Mouse (Mus musculus) colon, adult 2 months (tissue): ENCODE measurements around the gene Gm28372. TPM values are rescaled to one million over a fixed set of nuclear protein-coding genes. Genes with fewer than 3 reads are reported as not detected.

Experiments
- polyA plus RNA-seq: library from polyadenylated mRNA; depleted of rRNA; stranded (reverse); fragments of >200 nt; gene quantifications from 2 replicates; pipeline ENCODE4 v1.2.3, GENCODE M21; 2012; rRNA removed

Gene Gm28372
- not detected in 2 replicates for polyA plus RNA-seq

GRCm38 (mm10) chr2:130404939-130405338 lies at the start of gene Gm28372, which contains the start of gene 1700020A23Rik:
Gene Gm28372, plus strand, starts transcription at chr2:130405239.
Gene 1700020A23Rik, plus strand, starts transcription at chr2:130405259.

GRCm38 (mm10) chr2:130397186-130397985 lies 7.7 kb upstream of the Gm28372 start, which contains the start of gene Cpxm1:
Gene Cpxm1, minus strand, starts transcription at chr2:130397574.

GRCm38 (mm10) chr2:130406178-130406577 lies 1.1 kb downstream of the Gm28372 start, which contains the start of gene Tmem239:
Gene Tmem239, plus strand, starts transcription at chr2:130406478.

GRCm38 (mm10) chr2:130424126-130424853 lies 19.3 kb downstream of the Gm28372 start, which contains the start of the genes Vps16 and Pced1a:
Gene Vps16, plus strand, starts transcription at chr2:130424339.
Gene Pced1a, minus strand, starts transcription at chr2:130424701.

GRCm38 (mm10) chr2:130449794-130450433 lies 44.9 kb downstream of the Gm28372 start, which contains the start of gene Ptpra:
Gene Ptpra, plus strand, starts transcription at chr2:130450278.

Other genes with a start within 250 kb of the Gm28372 start
- 287 and 291 TPM in 2 replicates for gene Snrpb, start 225.8 kb upstream of the Gm28372 start, polyA plus RNA-seq
- gene Tmc2, start 210.0 kb upstream of the Gm28372 start, polyA plus RNA-seq, result not detected in 2 replicates
- gene Nop56, start 130.8 kb upstream of the Gm28372 start, polyA plus RNA-seq, result 35.5 and 40.9 TPM in 2 replicates
- gene Idh3b, start 120.7 kb upstream of the Gm28372 start, polyA plus RNA-seq, result 228 and 240 TPM in 2 replicates
- 3.0 and 3.2 TPM in 2 replicates for gene Ebf4, start 110.1 kb upstream of the Gm28372 start, polyA plus RNA-seq
- gene Cpxm1, start 7.7 kb upstream of the Gm28372 start, polyA plus RNA-seq, result 2.1 TPM in 2 replicates
- not detected in 2 replicates for gene 1700020A23Rik, start within 50 bp of the Gm28372 start, polyA plus RNA-seq
- gene Tmem239, start 1.2 kb downstream of the Gm28372 start, polyA plus RNA-seq, result not detected in 2 replicates
- gene Vps16, start 19.1 kb downstream of the Gm28372 start, polyA plus RNA-seq, result 40.9 and 53.4 TPM in 2 replicates
- gene Pced1a, start 19.5 kb downstream of the Gm28372 start, polyA plus RNA-seq, result 19.3 and 27.3 TPM in 2 replicates
- 41.5 and 43.6 TPM in 2 replicates for gene Ptpra, start 45.0 kb downstream of the Gm28372 start, polyA plus RNA-seq
- gene Mrps26, start 158.5 kb downstream of the Gm28372 start, polyA plus RNA-seq, result 96.1 and 98.1 TPM in 2 replicates
- 0.28 TPM in 1 of 2 replicates, not detected in the other for gene Oxt, start 170.9 kb downstream of the Gm28372 start, polyA plus RNA-seq
- not detected in 2 replicates for gene Avp, start 177.3 kb downstream of the Gm28372 start, polyA plus RNA-seq
- 1.1 TPM in 2 replicates for gene Fastkd5, start 224.8 kb downstream of the Gm28372 start, polyA plus RNA-seq
- 5.7 TPM in 2 replicates for gene Ubox5, start 224.8 kb downstream of the Gm28372 start, polyA plus RNA-seq
- gene Lzts3, start 237.6 kb downstream of the Gm28372 start, polyA plus RNA-seq, result 61.8 and 69.8 TPM in 2 replicates